Mouse (Mus musculus) embryonic facial prominence, embryonic 14.5 days (tissue): Measurements from ENCODE around the gene Pomt2. TPM values are rescaled to one million over a fixed set of nuclear protein-coding genes. Genes with fewer than 3 reads are reported as not detected.
"Not testable (repeated sequence)": the region's sequence is repeated elsewhere in the genome, so short reads cannot be mapped to it uniquely, and the experiment has no call there.

Source experiments
- ATAC-seq: fragments of 200-750 bp; cut with Nextera tagmentation; 2 replicates; pipeline ENCODE4 v1.8.0; 2017; ENCODE audit warnings: low read depth, moderate number of reproducible peaks, moderate TSS enrichment
- DNase-seq: peaks from one replicate; pipeline ENCODE4 v3.0.0-alpha.2; 2015; ENCODE audit warnings: low spot score
- H3K27ac ChIP-seq: fragments of 300-500 bp; sonication (generic); replicated peaks from 2 replicates; pipeline ENCODE4 v1.5.1; 2014; ENCODE audit warnings: low read depth, mild to moderate bottlenecking, low read length, moderate library complexity
- H3K27me3 ChIP-seq: fragments of 300-500 bp; sonication (generic); replicated peaks from 2 replicates; pipeline ENCODE4 v1.6.1; 2014; ENCODE audit warnings: low read length; ENCODE audit not compliant: control insufficient read depth, insufficient read depth
- H3K36me3 ChIP-seq: fragments of 300-500 bp; sonication (generic); 2 replicates; pipeline ENCODE4 v1.6.1; 2014; ENCODE audit warnings: low read length, mixed read lengths; ENCODE audit not compliant: control insufficient read depth, insufficient read depth
- H3K4me1 ChIP-seq: fragments of 300-500 bp; sonication (generic); 2 replicates; pipeline ENCODE4 v1.6.1; 2014; ENCODE audit warnings: antibody characterized with exemption, low read length; ENCODE audit not compliant: control insufficient read depth, insufficient read depth
- H3K4me2 ChIP-seq: fragments of 300-500 bp; sonication (generic); 2 replicates; pipeline ENCODE4 v1.6.1; 2014; ENCODE audit warnings: low read depth, mild to moderate bottlenecking, low read length, moderate library complexity, mixed read lengths
- H3K4me3 ChIP-seq: fragments of 300-500 bp; sonication (generic); 2 replicates; pipeline ENCODE4 v1.5.1; 2014; ENCODE audit warnings: low read depth, mild to moderate bottlenecking, low read length
- H3K9ac ChIP-seq: fragments of 300-500 bp; sonication (generic); 2 replicates; pipeline ENCODE4 v1.6.1; 2014; ENCODE audit warnings: low read depth, mild to moderate bottlenecking, low read length, moderate library complexity, mixed read lengths
- H3K9me3 ChIP-seq: fragments of 300-500 bp; sonication (generic); 2 replicates; pipeline ENCODE4 v1.6.1; 2016; ENCODE audit warnings: low read length; ENCODE audit not compliant: control insufficient read depth
- WGBS: fragments of 180-500 bp; shearing (Covaris S2); extraction: QIAGEN DNeasy Blood & Tissue Kit; methylation state at CpG from one replicate; pipeline ENCODE4 v1.1.7; 2014; 5-methylcytosine and 5-hydroxymethylcytosine counted together
- polyA plus RNA-seq: library from polyadenylated mRNA; unstranded; fragments of >200 nt; fragmentation: Nextera tagmentation; extraction: Ambion mirVana; gene quantifications from 2 replicates; pipeline ENCODE4 v1.2.1, GENCODE M21; 2014

The Pomt2 gene
- polyA plus RNA-seq, 1 experiment from 2014 or later, result 21.3 TPM

DNA sequence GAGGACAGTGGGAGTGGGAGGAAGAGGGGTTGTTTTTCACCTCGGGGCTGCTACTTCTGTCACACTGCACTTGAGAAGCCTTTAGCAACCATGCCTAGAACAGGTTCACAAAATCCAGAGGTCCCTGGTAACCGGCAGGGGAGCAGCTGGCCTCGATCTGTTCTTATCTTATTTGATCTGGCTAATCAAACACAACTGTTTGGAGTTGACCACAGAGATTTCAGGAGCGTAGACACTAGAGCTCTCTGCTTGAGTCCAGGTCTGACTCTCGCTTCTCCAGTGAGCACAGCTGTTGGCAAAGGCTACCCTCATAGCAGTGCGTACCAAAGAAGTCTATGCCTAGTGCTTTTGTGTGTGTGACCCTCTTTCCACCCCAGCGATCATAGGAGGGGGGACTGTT is 10.3 kb upstream of the Pomt2 start:
- 54% methylated on average over 7 of the region's 7 CpGs for WGBS
- ATAC-seq (no peak), DNase-seq (no peak)
- no peaks in the 10 kb centered on the region; the same call in 1 of the 2 replicates for H3K4me1 ChIP-seq
- H3K9ac ChIP-seq, result no peak overlapping the region
- no peak overlapping the region for H3K27ac ChIP-seq
- H3K4me2 ChIP-seq, result no peak overlapping the region
- no peaks in the 10 kb centered on the region; the same call in 1 of the 2 replicates for H3K36me3 ChIP-seq
- no peaks in the 10 kb centered on the region for H3K27me3 ChIP-seq
- H3K9me3 ChIP-seq, result no peaks in the 10 kb centered on the region
- H3K4me3 ChIP-seq, result no peak overlapping the region

DNA sequence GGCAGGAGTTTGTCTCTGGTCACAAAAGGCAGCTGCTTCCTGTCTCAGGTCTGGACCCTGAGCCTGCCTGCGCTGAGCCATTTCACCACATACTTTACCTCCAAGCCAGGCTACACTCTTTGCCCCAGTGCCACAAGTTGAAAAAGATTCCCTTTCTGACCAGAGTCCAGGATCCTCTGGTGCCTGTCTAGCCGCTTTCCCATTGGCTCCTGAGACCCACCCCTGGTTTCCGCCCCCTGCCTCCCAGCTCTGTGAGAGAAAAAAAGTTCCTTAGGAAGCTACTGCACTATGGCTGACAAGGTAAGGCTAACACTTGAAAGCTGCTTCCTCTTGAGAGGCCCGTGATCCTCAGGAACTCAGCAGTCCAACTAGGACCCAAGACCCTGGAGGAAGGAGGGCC is 9.6 kb upstream of the Pomt2 start:
- Histone ChIP-seq H3K27me3 (no peaks in the 10 kb centered on the region), H3K9ac (no peak overlapping the region), H3K4me2 (no peak overlapping the region), H3K4me3 (no peak overlapping the region), H3K27ac (no peak overlapping the region), H3K36me3 (no peaks in the 10 kb centered on the region; the same call in 1 of the 2 replicates), H3K4me1 (no peaks in the 10 kb centered on the region; the same call in 1 of the 2 replicates), H3K9me3 (0 out of 2 replicates have a peak, but pooled peaks cover 3% of the 10 kb centered on the region)
- DNase-seq (no peak), ATAC-seq (no peak)
- WGBS, result 53% methylated on average over 4 of the region's 4 CpGs

DNA sequence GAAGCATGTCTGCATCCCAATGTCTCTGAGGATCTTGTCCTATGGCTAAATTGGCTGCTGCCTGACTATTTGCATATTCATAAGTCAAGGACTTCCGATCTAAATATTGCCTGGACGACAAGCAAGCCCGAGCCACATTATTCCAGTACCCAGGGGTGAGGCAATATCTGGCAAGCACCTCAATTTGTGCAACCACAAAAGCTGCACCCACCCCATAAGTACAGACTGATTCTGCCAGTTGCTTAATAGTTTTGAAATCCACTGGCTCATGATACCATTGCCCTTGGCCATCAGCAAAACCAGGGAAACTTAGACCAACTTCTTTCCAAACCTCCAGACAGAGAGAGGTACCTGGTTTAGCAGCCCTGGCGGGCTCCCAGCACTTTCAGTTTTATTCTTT is 6.7 kb upstream of the Pomt2 start:
- not testable (repeated sequence) for H3K36me3 ChIP-seq, H3K9ac ChIP-seq, H3K27ac ChIP-seq, DNase-seq, H3K4me2 ChIP-seq, H3K4me1 ChIP-seq, H3K27me3 ChIP-seq, H3K4me3 ChIP-seq, ATAC-seq
- WGBS, result 91% methylated on average over 4 of the region's 4 CpGs
- peaks cover 10% of the 10 kb centered on the region for H3K9me3 ChIP-seq

- Histone ChIP-seq H3K4me1 (0 out of 2 replicates have a peak, but pooled peaks cover 4% of the 10 kb centered on the region), H3K4me3 (no peak overlapping the region), H3K27ac (no peak overlapping the region), H3K9ac (no peak overlapping the region), H3K27me3 (no peaks in the 10 kb centered on the region), H3K4me2 (no peak overlapping the region), H3K9me3 (peaks cover 13% of the 10 kb centered on the region), H3K36me3 (0 out of 2 replicates have a peak, but pooled peaks cover 8% of the 10 kb centered on the region)
- DNase-seq (no peak), ATAC-seq (no peak)
- 97% methylated on average over 5 of the region's 5 CpGs for WGBS
Measured at GRCm38 (mm10) chr12:87149471-87149870, 1.7 kb upstream of the Pomt2 start.

GRCm38 (mm10) chr12:87148136-87148535 is 368 bp upstream of the Pomt2 start:
- DNase-seq (no peak), ATAC-seq (no peak)
- Histone ChIP-seq H3K4me2 (peak overlapping the region; percentile 76), H3K27ac (peak overlapping the region; percentile 92), H3K27me3 (no peaks in the 10 kb centered on the region), H3K36me3 (0 out of 2 replicates have a peak, but pooled peaks cover 8% of the 10 kb centered on the region), H3K9me3 (peaks cover 13% of the 10 kb centered on the region), H3K4me3 (peak overlapping the region; percentile 95), H3K4me1 (0 out of 2 replicates have a peak, but pooled peaks cover 4% of the 10 kb centered on the region), H3K9ac (peak overlapping the region; percentile 80)
- WGBS, result 23% methylated on average over 15 of the region's 15 CpGs

DNA sequence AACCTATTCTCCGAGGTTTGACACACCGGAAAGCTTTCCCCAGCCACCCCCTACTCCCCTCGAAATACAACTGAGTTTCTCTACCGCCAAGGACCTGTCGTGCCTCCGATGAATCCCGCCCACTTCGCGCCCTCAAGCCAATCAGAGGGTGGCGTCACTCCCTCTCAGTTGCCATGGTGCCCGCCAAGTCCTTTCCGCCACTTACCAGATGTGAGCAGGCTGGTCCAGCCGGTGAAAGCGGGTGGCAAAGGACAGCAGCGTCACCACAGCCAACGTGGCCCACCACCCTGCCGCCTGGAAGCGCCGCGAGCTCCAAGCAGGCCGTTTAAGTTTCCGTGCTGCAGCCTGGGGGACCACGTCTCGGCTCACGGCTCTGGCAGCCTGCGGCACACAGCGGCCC is 802 bp downstream of the Pomt2 start, which contains the start of gene Gstz1:
Gene Gstz1 (plus strand): TSS at position 200 of the 400 bp plus-strand sequence.
- DNase-seq (peak; percentile 96), ATAC-seq (peak; percentile 87)
- Histone ChIP-seq H3K4me3 (peak within 1 kb of the TSS; percentile 95), H3K9ac (peak within 1 kb of the TSS; percentile 80), H3K27me3 (no peaks in the 10 kb centered on the region), H3K9me3 (peaks cover 10% of the 10 kb centered on the region), H3K4me2 (peak within 1 kb of the TSS; percentile 76), H3K36me3 (0 out of 2 replicates have a peak, but pooled peaks cover 8% of the 10 kb centered on the region), H3K4me1 (0 out of 2 replicates have a peak, but pooled peaks cover 4% of the 10 kb centered on the region), H3K27ac (peak within 1 kb of the TSS; percentile 92)
- WGBS, result under 1% methylated on average over 21 of the region's 27 CpGs

- 73% methylated on average over 2 of the region's 2 CpGs for WGBS
- H3K4me2 ChIP-seq, result no peak overlapping the region
- H3K9me3 ChIP-seq, result no peaks in the 10 kb centered on the region
- H3K9ac ChIP-seq, result no peak overlapping the region
- H3K4me3 ChIP-seq, result no peak overlapping the region
- H3K4me1 ChIP-seq, result no peaks in the 10 kb centered on the region
- ATAC-seq (no peak), DNase-seq (no peak)
- no peaks in the 10 kb centered on the region for H3K27me3 ChIP-seq
- H3K36me3 ChIP-seq, result peaks cover 6% of the 10 kb centered on the region; the same call in 1 of the 2 replicates
- no peak overlapping the region for H3K27ac ChIP-seq
Measured at GRCm38 (mm10) chr12:87142156-87142555, 5.6 kb downstream of the Pomt2 start.

DNA sequence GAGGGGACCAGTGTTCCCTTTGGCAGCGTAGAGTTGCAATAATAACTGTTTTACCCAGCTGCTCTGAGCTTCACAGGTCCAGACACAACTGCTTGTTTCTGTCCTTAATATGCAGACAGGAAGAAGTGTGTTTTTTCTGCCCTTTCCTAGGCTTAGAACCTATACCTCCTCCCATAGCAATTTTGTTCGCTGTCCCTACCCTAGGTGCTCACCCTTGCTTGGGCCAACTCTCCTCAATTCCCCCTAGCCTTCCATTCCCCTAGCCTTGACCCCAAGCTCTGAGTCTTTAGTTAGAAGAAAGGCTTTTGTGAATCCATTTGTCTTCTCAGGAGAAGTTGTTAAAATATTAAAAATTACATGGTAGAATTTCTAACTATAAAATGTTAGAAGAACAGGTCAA is 9.0 kb downstream of the Pomt2 start:
- Histone ChIP-seq H3K4me2 (no peak overlapping the region), H3K27ac (no peak overlapping the region), H3K9me3 (no peaks in the 10 kb centered on the region), H3K4me1 (no peaks in the 10 kb centered on the region), H3K36me3 (peaks cover 21% of the 10 kb centered on the region), H3K27me3 (no peaks in the 10 kb centered on the region), H3K4me3 (no peak overlapping the region), H3K9ac (no peak overlapping the region)
- DNase-seq (no peak), ATAC-seq (no peak)
- 77% methylated on average over 1 of the region's 2 CpGs for WGBS

DNA sequence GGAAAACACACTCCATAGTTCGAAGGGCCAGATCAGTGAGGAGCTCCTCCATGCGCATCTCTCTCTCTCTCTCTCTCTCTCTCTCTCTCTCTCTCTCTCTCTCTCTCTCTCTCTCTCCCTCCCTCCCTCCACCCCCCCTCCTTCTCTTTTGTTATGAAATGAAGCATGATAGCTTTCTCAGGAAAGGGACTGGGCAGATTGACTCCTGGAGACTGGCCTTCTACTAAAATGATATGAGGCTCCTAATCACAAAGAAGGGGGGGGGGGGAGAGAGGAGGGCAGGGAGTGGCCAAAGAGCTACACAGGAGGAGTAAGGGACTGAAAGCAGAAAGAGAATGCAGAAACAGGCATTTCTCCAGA is 9.4 kb downstream of the Pomt2 start:
- WGBS, result 88% methylated on average over 2 of the region's 2 CpGs

More for the DNA sequence above, 9.4 kb downstream of the Pomt2 start:
- H3K27ac ChIP-seq, result no peak overlapping the region
- no peaks in the 10 kb centered on the region for H3K9me3 ChIP-seq
- H3K4me1 ChIP-seq, result no peaks in the 10 kb centered on the region
- no peaks in the 10 kb centered on the region for H3K27me3 ChIP-seq
- DNase-seq, result no peak
- H3K36me3 ChIP-seq, result peaks cover 21% of the 10 kb centered on the region
- H3K4me2 ChIP-seq, result no peak overlapping the region
- no peak overlapping the region for H3K9ac ChIP-seq
- H3K4me3 ChIP-seq, result no peak overlapping the region
- no peak for ATAC-seq
